Mouse (Mus musculus) lung, embryonic 16.5 days (tissue): ENCODE measurements at regions not wholly inside any gene's neighbourhood (a gene's known extent, or its start where the extent isn't known, plus 50 kb on each side); places are given as distances from the start of the nearest gene placed in this dataset.

Source experiments
- ATAC-seq: fragments of 200-750 bp; cut with Nextera tagmentation; 2 replicates; pipeline ENCODE4 v1.8.0; 2017; ENCODE audit warnings: low read depth, mild to moderate bottlenecking, moderate library complexity
- H3K27ac ChIP-seq: fragments of 300-500 bp; sonication (generic); 2 replicates; pipeline ENCODE4 v1.5.1; 2014; ENCODE audit warnings: mild to moderate bottlenecking, control low read depth, low read length
- H3K27me3 ChIP-seq: fragments of 300-500 bp; sonication (generic); 2 replicates; pipeline ENCODE4 v1.6.1; 2014; ENCODE audit warnings: low read depth, low read length, mixed read lengths; ENCODE audit not compliant: control insufficient read depth, insufficient read depth
- H3K36me3 ChIP-seq: fragments of 300-500 bp; sonication (generic); 2 replicates; pipeline ENCODE4 v1.6.1; 2014; ENCODE audit warnings: low read length; ENCODE audit not compliant: control insufficient read depth, insufficient read depth
- H3K4me1 ChIP-seq: fragments of 300-500 bp; sonication (generic); replicated peaks from 2 replicates; pipeline ENCODE4 v1.6.1; 2014; ENCODE audit warnings: low read length, mixed read lengths; ENCODE audit not compliant: control insufficient read depth, insufficient read depth
- H3K4me2 ChIP-seq: fragments of 300-500 bp; sonication (generic); 2 replicates; pipeline ENCODE4 v1.6.1; 2014; ENCODE audit warnings: low read depth, low read length, control low read depth
- H3K4me3 ChIP-seq: fragments of 300-500 bp; sonication (generic); 2 replicates; pipeline ENCODE4 v1.5.1; 2014; ENCODE audit warnings: mild to moderate bottlenecking, low read length, control low read depth
- H3K9ac ChIP-seq: fragments of 300-500 bp; sonication (generic); 2 replicates; pipeline ENCODE4 v1.6.1; 2014; ENCODE audit warnings: low read length, control low read depth
- H3K9me3 ChIP-seq: fragments of 300-500 bp; sonication (generic); 2 replicates; pipeline ENCODE4 v1.6.1; 2016; ENCODE audit warnings: low read length; ENCODE audit not compliant: control insufficient read depth
- WGBS: fragments of 180-500 bp; shearing (Covaris S2); extraction: QIAGEN DNeasy Blood & Tissue Kit; methylation state at CpG from one replicate; pipeline ENCODE4 v1.1.7; 2014; 5-methylcytosine and 5-hydroxymethylcytosine counted together

GRCm38 (mm10) chr12:7382455-7382854 lies 595.0 kb upstream of the Apob start:
- no peak overlapping the region for H3K4me3 ChIP-seq
- no peak for ATAC-seq
- WGBS, result 79% methylated on average over 1 of the region's 1 CpGs
- no peaks in the 10 kb centered on the region for H3K4me1 ChIP-seq
- no peaks in the 10 kb centered on the region for H3K9me3 ChIP-seq
- H3K27me3 ChIP-seq, result no peaks in the 10 kb centered on the region
- no peaks in the 10 kb centered on the region for H3K36me3 ChIP-seq
- H3K9ac ChIP-seq, result no peak overlapping the region
- H3K4me2 ChIP-seq, result no peak overlapping the region
- H3K27ac ChIP-seq, result no peak overlapping the region

GRCm38 (mm10) chr12:7403800-7404199 lies 573.6 kb upstream of the Apob start:
- Histone ChIP-seq H3K9me3 (no peaks in the 10 kb centered on the region), H3K27me3 (no peaks in the 10 kb centered on the region), H3K9ac (no peak overlapping the region), H3K4me3 (no peak overlapping the region), H3K36me3 (no peaks in the 10 kb centered on the region), H3K27ac (no peak overlapping the region), H3K4me1 (no peaks in the 10 kb centered on the region), H3K4me2 (no peak overlapping the region)
- no peak for ATAC-seq
- 82% methylated on average over 4 of the region's 4 CpGs for WGBS

DNA sequence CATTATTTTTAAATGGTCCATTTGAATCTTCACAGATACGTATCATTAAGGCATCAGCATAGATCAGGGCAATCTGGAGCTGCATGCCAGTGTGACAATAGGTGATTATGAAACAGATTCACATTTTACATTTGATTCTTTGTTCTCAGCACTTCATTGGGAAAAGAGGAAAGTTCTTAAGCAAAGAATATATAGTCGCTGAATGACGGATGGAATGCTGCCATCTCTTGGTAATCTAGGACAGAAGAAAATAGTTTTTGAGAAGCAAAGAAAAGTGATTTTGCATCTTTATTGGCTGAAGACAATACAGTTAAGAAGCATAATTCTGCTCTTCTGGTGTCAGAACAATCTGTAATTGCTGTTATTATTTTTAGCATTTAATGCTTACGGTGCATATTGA lies 565.6 kb upstream of the Apob start:
- Histone ChIP-seq H3K9me3 (no peaks in the 10 kb centered on the region), H3K36me3 (no peaks in the 10 kb centered on the region), H3K27me3 (no peaks in the 10 kb centered on the region), H3K4me2 (no peak overlapping the region), H3K4me1 (no peaks in the 10 kb centered on the region), H3K4me3 (no peak overlapping the region), H3K9ac (no peak overlapping the region), H3K27ac (no peak overlapping the region)
- WGBS, result 84% methylated on average over 4 of the region's 4 CpGs
- no peak for ATAC-seq

GRCm38 (mm10) chr12:7420276-7420675 lies 557.2 kb upstream of the Apob start:
- Histone ChIP-seq H3K27me3 (no peaks in the 10 kb centered on the region), H3K36me3 (no peaks in the 10 kb centered on the region), H3K27ac (no peak overlapping the region), H3K9me3 (no peaks in the 10 kb centered on the region), H3K4me3 (no peak overlapping the region), H3K4me2 (no peak overlapping the region), H3K9ac (no peak overlapping the region), H3K4me1 (no peaks in the 10 kb centered on the region)
- 32% methylated on average over 1 of the region's 2 CpGs for WGBS
- ATAC-seq, result no peak

- Histone ChIP-seq H3K9me3 (no peaks in the 10 kb centered on the region), H3K27me3 (no peaks in the 10 kb centered on the region), H3K36me3 (no peaks in the 10 kb centered on the region), H3K27ac (no peak overlapping the region), H3K4me1 (no peaks in the 10 kb centered on the region), H3K9ac (no peak overlapping the region), H3K4me3 (no peak overlapping the region), H3K4me2 (no peak overlapping the region)
- 51% methylated on average over 2 of the region's 2 CpGs for WGBS
- ATAC-seq, result no peak
These were observed 555.5 kb upstream of the Apob start for GRCm38 (mm10) chr12:7421826-7422540.

- H3K4me3 ChIP-seq, result no peak overlapping the region
- H3K4me2 ChIP-seq, result no peak overlapping the region
- no peak overlapping the region for H3K9ac ChIP-seq
- no peaks in the 10 kb centered on the region for H3K36me3 ChIP-seq
- H3K4me1 ChIP-seq, result no peaks in the 10 kb centered on the region
- no peak overlapping the region for H3K27ac ChIP-seq
- no peaks in the 10 kb centered on the region for H3K27me3 ChIP-seq
- no peak for ATAC-seq
- 64% methylated on average over 4 of the region's 4 CpGs for WGBS
- no peaks in the 10 kb centered on the region for H3K9me3 ChIP-seq
These were observed 546.5 kb upstream of the Apob start for GRCm38 (mm10) chr12:7430981-7431380.

- 66% methylated on average over 2 of the region's 2 CpGs for WGBS
- H3K4me2 ChIP-seq, result no peak overlapping the region
- no peaks in the 10 kb centered on the region for H3K4me1 ChIP-seq
- no peak overlapping the region for H3K4me3 ChIP-seq
- no peaks in the 10 kb centered on the region for H3K27me3 ChIP-seq
- no peaks in the 10 kb centered on the region for H3K9me3 ChIP-seq
- no peaks in the 10 kb centered on the region for H3K36me3 ChIP-seq
- no peak for ATAC-seq
- no peak overlapping the region for H3K27ac ChIP-seq
- no peak overlapping the region for H3K9ac ChIP-seq
These were observed 532.2 kb upstream of the Apob start for GRCm38 (mm10) chr12:7445238-7445637.

DNA sequence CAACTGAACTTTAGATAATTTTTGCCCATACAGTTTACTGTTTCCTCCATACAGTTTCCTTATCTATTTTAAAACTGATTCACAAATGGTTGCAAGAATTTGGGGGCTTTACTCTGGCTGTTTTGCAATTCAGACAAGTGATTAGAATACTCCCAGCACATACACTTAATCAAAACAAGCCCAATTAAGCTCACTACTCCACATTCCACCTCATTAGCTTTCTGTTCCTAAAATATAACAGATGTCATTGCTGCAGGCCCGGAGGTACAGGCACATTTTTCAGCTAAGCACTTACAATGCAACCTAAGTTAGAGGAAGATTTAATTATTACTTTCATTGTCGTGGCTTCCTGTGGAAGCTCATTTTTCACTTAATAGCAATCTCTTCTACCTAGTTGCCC lies 526.9 kb upstream of the Apob start:
- Histone ChIP-seq H3K36me3 (no peaks in the 10 kb centered on the region), H3K9ac (no peak overlapping the region), H3K27me3 (no peaks in the 10 kb centered on the region), H3K9me3 (no peaks in the 10 kb centered on the region), H3K27ac (no peak overlapping the region), H3K4me1 (no peaks in the 10 kb centered on the region), H3K4me3 (no peak overlapping the region), H3K4me2 (no peak overlapping the region)
- no peak for ATAC-seq
- WGBS, result 34% methylated on average over 2 of the region's 2 CpGs

DNA sequence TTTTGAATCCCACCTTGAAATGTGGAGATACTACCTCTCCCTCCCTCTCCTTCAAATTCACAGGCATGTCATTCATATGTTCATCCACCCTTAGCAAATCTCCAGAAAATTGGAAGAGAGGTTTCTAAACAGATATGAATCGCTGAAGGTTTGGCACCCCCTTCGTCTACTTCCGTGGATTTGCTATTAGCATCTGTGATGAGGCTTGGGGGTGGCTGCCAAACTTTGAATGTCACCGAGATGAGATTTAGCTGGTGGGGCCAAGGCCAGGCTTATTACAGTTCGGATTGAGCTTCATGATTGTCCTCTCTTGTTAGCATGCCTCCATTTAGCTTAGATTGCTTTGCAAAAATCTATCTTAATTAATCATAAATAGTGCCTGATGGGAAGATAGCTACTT lies 520.4 kb upstream of the Apob start:
- no peak overlapping the region for H3K27ac ChIP-seq
- no peak overlapping the region for H3K4me3 ChIP-seq
- ATAC-seq, result no peak
- H3K4me2 ChIP-seq, result no peak overlapping the region
- no peaks in the 10 kb centered on the region for H3K4me1 ChIP-seq
- H3K36me3 ChIP-seq, result no peaks in the 10 kb centered on the region
- no peak overlapping the region for H3K9ac ChIP-seq
- no peaks in the 10 kb centered on the region for H3K9me3 ChIP-seq
- 79% methylated on average over 5 of the region's 5 CpGs for WGBS
- H3K27me3 ChIP-seq, result no peaks in the 10 kb centered on the region

DNA sequence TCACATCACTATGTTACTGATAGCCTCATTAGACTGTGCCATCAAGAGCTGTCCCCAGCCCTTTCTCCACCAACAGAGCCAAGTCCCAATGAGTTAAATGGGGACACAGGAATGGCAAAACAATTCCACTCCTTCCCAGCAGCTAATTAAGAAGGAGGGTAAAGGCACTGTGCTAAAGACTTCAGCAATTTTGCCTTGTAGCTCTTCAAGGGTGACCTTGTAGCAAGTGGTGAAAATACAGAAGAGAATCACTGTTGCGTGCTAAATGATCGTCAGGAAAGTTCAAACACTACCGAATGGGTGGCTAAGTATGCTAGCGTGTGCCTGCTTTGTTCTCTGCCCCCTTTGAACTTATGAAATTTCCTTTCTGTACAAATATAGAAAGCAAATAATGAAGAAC lies 519.9 kb upstream of the Apob start:
- H3K9ac ChIP-seq, result no peak overlapping the region
- H3K9me3 ChIP-seq, result no peaks in the 10 kb centered on the region
- H3K4me3 ChIP-seq, result no peak overlapping the region
- no peaks in the 10 kb centered on the region for H3K27me3 ChIP-seq
- H3K27ac ChIP-seq, result no peak overlapping the region
- no peaks in the 10 kb centered on the region for H3K4me1 ChIP-seq
- H3K36me3 ChIP-seq, result no peaks in the 10 kb centered on the region
- no peak for ATAC-seq
- WGBS, result 65% methylated on average over 4 of the region's 4 CpGs
- H3K4me2 ChIP-seq, result no peak overlapping the region
